Mouse (Mus musculus) embryonic facial prominence, embryonic 12.5 days (tissue): ENCODE results near the gene Rpl13. TPM values are rescaled to one million over a fixed set of nuclear protein-coding genes. Genes with fewer than 3 reads are reported as not detected.
A peak's percentile ranks its signal among the peaks of the same experiment; 100 is the strongest.

Experiments
- ATAC-seq: fragments of 200-750 bp; cut with Nextera tagmentation; 2 replicates; pipeline ENCODE4 v1.8.0; 2017; ENCODE audit not compliant: insufficient number of reproducible peaks, insufficient read depth, low FRiP score, low TSS enrichment
- H3K27ac ChIP-seq: fragments of 300-500 bp; sonication (generic); 2 replicates; pipeline ENCODE4 v1.5.1; 2016; ENCODE audit warnings: mild to moderate bottlenecking
- H3K27me3 ChIP-seq: fragments of 300-500 bp; sonication (generic); 2 replicates; pipeline ENCODE4 v1.6.1; 2016; ENCODE audit warnings: mild to moderate bottlenecking, moderate library complexity
- H3K36me3 ChIP-seq: fragments of 300-500 bp; sonication (generic); 2 replicates; pipeline ENCODE4 v1.6.1; 2016; ENCODE audit warnings: mild to moderate bottlenecking
- H3K4me1 ChIP-seq: fragments of 300-500 bp; sonication (generic); 2 replicates; pipeline ENCODE4 v1.6.1; 2016
- H3K4me2 ChIP-seq: fragments of 300-500 bp; sonication (generic); replicated peaks from 2 replicates; pipeline ENCODE4 v1.6.1; 2016; ENCODE audit warnings: mild to moderate bottlenecking, moderate library complexity
- H3K4me3 ChIP-seq: fragments of 300-500 bp; sonication (generic); 2 replicates; pipeline ENCODE4 v1.5.1; 2016; ENCODE audit warnings: mild to moderate bottlenecking
- H3K9ac ChIP-seq: fragments of 300-500 bp; sonication (generic); 2 replicates; pipeline ENCODE4 v1.6.1; 2016; ENCODE audit warnings: mild to moderate bottlenecking, moderate library complexity
- H3K9me3 ChIP-seq: fragments of 300-500 bp; sonication (generic); 2 replicates; pipeline ENCODE4 v1.6.1; 2016; ENCODE audit warnings: mild to moderate bottlenecking, moderate library complexity
- WGBS: fragments of 180-500 bp; shearing (Covaris S2); methylation state at CpG from one replicate; pipeline ENCODE4 v1.1.7; 2016; 5-methylcytosine and 5-hydroxymethylcytosine counted together
- polyA plus RNA-seq: library from polyadenylated mRNA; unstranded; fragments of >200 nt; fragmentation: Nextera tagmentation; extraction: Ambion mirVana; gene quantifications from 2 replicates; pipeline ENCODE4 v1.2.1, GENCODE M21; 2016

Rpl13 gene
- 1,455 and 1,462 TPM in 2 replicates for polyA plus RNA-seq

GRCm38 (mm10) chr8:123101735-123102685, at the start of gene Rpl13:
Rpl13 (plus strand) TSS chr8:123102350.
- 1% methylated on average over 56 of the region's 56 CpGs for WGBS
- H3K36me3 ChIP-seq, result peaks cover 40% of the 10 kb centered on the region
- no peaks in the 10 kb centered on the region for H3K27me3 ChIP-seq
- H3K27ac ChIP-seq, result peak within 1 kb of the TSS; percentile 94
- peak within 1 kb of the TSS; percentile 82 for H3K4me3 ChIP-seq
- ATAC-seq, result peak; percentile 95
- no peaks in the 10 kb centered on the region for H3K9me3 ChIP-seq
- H3K4me1 ChIP-seq, result peaks cover 9% of the 10 kb centered on the region
- H3K4me2 ChIP-seq, result peak within 1 kb of the TSS; percentile 84
- peak within 1 kb of the TSS; percentile 98 for H3K9ac ChIP-seq

DNA sequence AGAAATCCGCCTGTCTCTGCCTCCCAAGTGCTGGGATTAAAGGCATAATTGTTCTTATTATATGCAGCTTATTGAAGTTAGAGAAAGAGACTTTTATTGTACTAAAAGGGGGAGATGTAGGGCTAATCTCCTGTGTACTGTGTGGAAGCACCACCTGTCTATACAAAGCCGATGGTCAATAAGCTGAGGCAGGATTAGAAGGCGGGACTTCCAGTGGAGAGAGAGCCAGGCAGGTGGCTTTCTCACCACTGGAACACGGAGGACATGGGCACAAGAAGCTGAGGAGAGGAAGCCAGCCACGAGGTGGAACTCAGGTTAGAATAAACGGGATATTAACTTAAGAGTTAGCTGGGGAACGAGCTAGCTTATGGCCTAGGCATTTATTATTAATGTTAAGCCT, 39.4 kb upstream of the Rpl13 start, which contains the start of gene Spg7:
Gene Spg7, plus strand, starts transcription at position 222 of the 400 bp plus-strand sequence.
- no peaks in the 10 kb centered on the region for H3K9me3 ChIP-seq
- peaks cover 22% of the 10 kb centered on the region for H3K4me1 ChIP-seq
- H3K9ac ChIP-seq, result no peak within 1 kb of the TSS
- no peak within 1 kb of the TSS for H3K27ac ChIP-seq
- no peak within 1 kb of the TSS for H3K4me2 ChIP-seq
- H3K36me3 ChIP-seq, result peaks cover 11% of the 10 kb centered on the region
- H3K27me3 ChIP-seq, result no peaks in the 10 kb centered on the region
- H3K4me3 ChIP-seq, result no peak within 1 kb of the TSS
- no peak for ATAC-seq
- WGBS, result 72% methylated on average over 7 of the region's 7 CpGs

- 79% methylated on average over 4 of the region's 4 CpGs for WGBS
- H3K9me3 ChIP-seq, result no peaks in the 10 kb centered on the region
- peak overlapping the region; percentile 92 for H3K4me3 ChIP-seq
- peak overlapping the region; percentile 95; the same call in 1 of the 2 replicates for H3K9ac ChIP-seq
- H3K4me1 ChIP-seq, result peaks cover 22% of the 10 kb centered on the region
- no peak for ATAC-seq
- no peak overlapping the region for H3K27ac ChIP-seq
- peaks cover 19% of the 10 kb centered on the region for H3K36me3 ChIP-seq
- no peaks in the 10 kb centered on the region for H3K27me3 ChIP-seq
- H3K4me2 ChIP-seq, result peak overlapping the region; percentile 87
Measured at GRCm38 (mm10) chr8:123064072-123064471, 38.1 kb upstream of the Rpl13 start.

DNA sequence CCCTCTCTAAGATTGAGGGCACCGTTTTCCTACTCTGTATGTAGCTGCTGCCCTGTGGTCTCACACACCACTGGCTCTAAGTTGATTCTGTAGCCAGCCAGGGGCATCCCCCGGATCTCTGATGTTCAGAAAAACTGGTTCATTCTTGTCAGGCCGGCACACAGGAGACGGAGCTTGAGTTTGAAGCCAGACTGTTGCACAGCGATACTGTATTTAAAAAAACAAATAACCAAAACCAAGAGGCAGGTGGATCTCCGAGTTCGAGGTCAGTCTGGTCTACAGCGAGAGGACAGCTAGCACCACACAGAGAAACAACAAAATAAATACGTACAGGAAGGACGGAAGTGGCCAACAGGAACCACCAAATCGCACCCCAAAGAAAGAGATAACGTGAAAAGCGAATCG, 37.3 kb upstream of the Rpl13 start:
- Histone ChIP-seq H3K9ac (peak overlapping the region; percentile 95), H3K27me3 (no peaks in the 10 kb centered on the region), H3K4me1 (peaks cover 22% of the 10 kb centered on the region), H3K27ac (peak overlapping the region; percentile 92), H3K9me3 (no peaks in the 10 kb centered on the region), H3K4me2 (peak overlapping the region; percentile 87), H3K36me3 (peaks cover 19% of the 10 kb centered on the region), H3K4me3 (peak overlapping the region; percentile 92)
- peak; percentile 1; the same call in 1 of the 2 replicates for ATAC-seq
- WGBS, result 2% methylated on average over 14 of the region's 14 CpGs

DNA sequence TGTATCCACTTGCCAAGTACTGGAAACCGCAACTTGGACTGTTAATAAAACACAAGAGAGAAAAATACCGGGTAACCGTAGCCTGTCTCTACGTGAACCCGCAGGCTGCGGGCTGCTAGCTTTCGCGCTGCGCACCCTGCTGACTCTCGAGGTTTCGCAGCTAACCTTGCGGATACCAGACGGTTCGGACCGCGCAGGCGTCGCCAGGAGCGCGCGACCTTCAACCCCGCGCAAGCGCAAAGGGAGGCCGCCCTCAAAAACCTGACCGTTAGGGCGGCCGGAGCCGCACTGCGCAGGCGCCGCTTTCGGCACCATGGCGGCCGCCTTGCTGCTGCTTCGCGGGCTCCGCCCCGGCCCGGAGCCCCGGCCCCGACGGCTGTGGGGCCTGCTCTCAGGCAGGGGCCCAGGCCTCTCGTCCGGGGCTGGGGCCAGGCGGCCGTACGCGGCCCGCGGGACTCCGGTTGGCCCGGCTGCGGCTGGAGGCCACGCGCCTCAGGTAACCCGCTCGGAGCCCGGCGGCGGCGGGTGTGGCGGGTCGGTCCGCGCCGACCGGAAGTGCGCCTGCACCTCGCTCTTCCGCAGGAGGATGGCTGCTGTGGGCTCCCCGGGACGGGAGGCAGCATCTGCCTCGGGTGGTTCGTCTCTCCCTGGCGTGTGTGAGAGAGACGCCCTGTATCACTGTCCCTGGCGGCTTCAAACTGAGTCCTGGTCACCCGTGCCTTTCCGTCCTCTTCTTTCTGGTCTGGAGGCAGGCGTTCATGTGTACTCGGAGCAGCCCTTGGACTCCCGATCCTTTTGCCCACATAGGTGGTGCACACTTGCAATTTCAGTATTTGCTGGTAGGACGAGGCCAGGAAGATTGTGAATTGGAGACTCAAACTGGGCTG, 36.7 kb upstream of the Rpl13 start:
- Histone ChIP-seq H3K27ac (peak overlapping the region; percentile 92), H3K4me1 (peaks cover 22% of the 10 kb centered on the region), H3K27me3 (no peaks in the 10 kb centered on the region), H3K4me2 (peak overlapping the region; percentile 87), H3K9ac (peak overlapping the region; percentile 95), H3K4me3 (peak overlapping the region; percentile 92), H3K36me3 (peaks cover 19% of the 10 kb centered on the region), H3K9me3 (no peaks in the 10 kb centered on the region)
- under 1% methylated on average over 84 of the region's 84 CpGs for WGBS
- peak; percentile 98 for ATAC-seq

DNA sequence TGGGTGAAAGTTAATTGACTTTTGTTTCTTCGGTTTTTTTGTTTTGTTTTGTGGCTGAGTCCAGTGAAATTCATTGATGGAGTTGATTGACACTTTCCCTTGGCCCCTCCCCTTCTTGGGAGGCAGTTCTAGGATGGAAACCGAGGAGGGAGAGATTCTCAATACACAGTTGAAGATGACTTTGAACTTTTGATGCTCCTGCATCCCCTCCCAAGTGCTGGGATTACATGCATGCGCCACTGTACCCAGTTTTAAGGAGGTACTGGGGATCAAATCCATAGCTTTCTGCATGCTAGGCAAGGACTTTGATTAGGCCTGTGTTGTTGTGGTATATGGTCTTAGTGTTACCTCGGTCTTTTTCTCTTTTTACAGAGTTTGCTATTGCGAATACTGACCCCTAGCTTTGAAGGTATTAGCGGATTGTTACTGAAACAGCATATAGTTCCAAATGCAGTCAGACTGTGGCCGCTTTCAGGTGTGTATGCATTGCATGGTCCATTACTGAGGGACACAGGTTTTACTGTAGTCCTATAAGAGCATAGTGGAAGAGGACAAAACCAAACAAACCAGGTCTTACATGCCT, 36.0 kb upstream of the Rpl13 start:
- 38% methylated on average over 7 of the region's 7 CpGs for WGBS
- H3K4me2 ChIP-seq, result peak overlapping the region; percentile 87
- peaks cover 22% of the 10 kb centered on the region for H3K36me3 ChIP-seq
- peaks cover 22% of the 10 kb centered on the region for H3K4me1 ChIP-seq
- peak overlapping the region; percentile 95 for H3K9ac ChIP-seq
- H3K27ac ChIP-seq, result peak overlapping the region; percentile 92
- no peaks in the 10 kb centered on the region for H3K27me3 ChIP-seq
- ATAC-seq, result no peak
- no peaks in the 10 kb centered on the region for H3K9me3 ChIP-seq
- peak overlapping the region; percentile 92 for H3K4me3 ChIP-seq

- no peaks in the 10 kb centered on the region for H3K9me3 ChIP-seq
- peaks cover 12% of the 10 kb centered on the region for H3K4me1 ChIP-seq
- WGBS, result 82% methylated on average over 4 of the region's 4 CpGs
- H3K4me2 ChIP-seq, result no peak overlapping the region
- H3K9ac ChIP-seq, result no peak overlapping the region
- no peak for ATAC-seq
- H3K27ac ChIP-seq, result no peak overlapping the region
- no peak overlapping the region for H3K4me3 ChIP-seq
- no peaks in the 10 kb centered on the region for H3K27me3 ChIP-seq
- peaks cover 68% of the 10 kb centered on the region for H3K36me3 ChIP-seq
Measured at GRCm38 (mm10) chr8:123071176-123071575, 31.0 kb upstream of the Rpl13 start.

GRCm38 (mm10) chr8:123077213-123077612, 24.9 kb upstream of the Rpl13 start:
- no peaks in the 10 kb centered on the region for H3K9me3 ChIP-seq
- no peak overlapping the region for H3K9ac ChIP-seq
- no peaks in the 10 kb centered on the region for H3K4me1 ChIP-seq
- WGBS, result 87% methylated on average over 6 of the region's 6 CpGs
- H3K4me3 ChIP-seq, result no peak overlapping the region
- no peak overlapping the region for H3K27ac ChIP-seq
- no peak for ATAC-seq
- peaks cover 93% of the 10 kb centered on the region for H3K36me3 ChIP-seq
- no peak overlapping the region for H3K4me2 ChIP-seq
- H3K27me3 ChIP-seq, result no peaks in the 10 kb centered on the region

GRCm38 (mm10) chr8:123082993-123083392, 19.2 kb upstream of the Rpl13 start:
- H3K4me2 ChIP-seq, result no peak overlapping the region
- H3K27ac ChIP-seq, result no peak overlapping the region
- 87% methylated on average over 6 of the region's 6 CpGs for WGBS
- no peak for ATAC-seq
- no peaks in the 10 kb centered on the region for H3K9me3 ChIP-seq
- H3K9ac ChIP-seq, result no peak overlapping the region
- H3K27me3 ChIP-seq, result no peaks in the 10 kb centered on the region
- H3K36me3 ChIP-seq, result peaks cover 94% of the 10 kb centered on the region
- no peaks in the 10 kb centered on the region for H3K4me1 ChIP-seq
- no peak overlapping the region for H3K4me3 ChIP-seq

GRCm38 (mm10) chr8:123083610-123084009, 18.5 kb upstream of the Rpl13 start:
- Histone ChIP-seq H3K4me2 (no peak overlapping the region), H3K4me3 (no peak overlapping the region), H3K27me3 (no peaks in the 10 kb centered on the region), H3K9me3 (no peaks in the 10 kb centered on the region), H3K27ac (no peak overlapping the region), H3K9ac (no peak overlapping the region), H3K36me3 (peaks cover 97% of the 10 kb centered on the region), H3K4me1 (no peaks in the 10 kb centered on the region)
- ATAC-seq, result no peak
- WGBS, result 87% methylated on average over 12 of the region's 12 CpGs

GRCm38 (mm10) chr8:123087289-123087688, 14.9 kb upstream of the Rpl13 start:
- H3K9ac ChIP-seq, result no peak overlapping the region
- no peak overlapping the region for H3K4me2 ChIP-seq
- H3K27ac ChIP-seq, result no peak overlapping the region
- 89% methylated on average over 9 of the region's 9 CpGs for WGBS
- no peaks in the 10 kb centered on the region for H3K9me3 ChIP-seq
- H3K4me1 ChIP-seq, result no peaks in the 10 kb centered on the region
- H3K36me3 ChIP-seq, result peaks cover 97% of the 10 kb centered on the region
- ATAC-seq, result no peak
- H3K4me3 ChIP-seq, result no peak overlapping the region
- no peaks in the 10 kb centered on the region for H3K27me3 ChIP-seq
